Mouse (Mus musculus): ENCODE measurements around the gene Mical2.

Gene Mical2

DNA sequence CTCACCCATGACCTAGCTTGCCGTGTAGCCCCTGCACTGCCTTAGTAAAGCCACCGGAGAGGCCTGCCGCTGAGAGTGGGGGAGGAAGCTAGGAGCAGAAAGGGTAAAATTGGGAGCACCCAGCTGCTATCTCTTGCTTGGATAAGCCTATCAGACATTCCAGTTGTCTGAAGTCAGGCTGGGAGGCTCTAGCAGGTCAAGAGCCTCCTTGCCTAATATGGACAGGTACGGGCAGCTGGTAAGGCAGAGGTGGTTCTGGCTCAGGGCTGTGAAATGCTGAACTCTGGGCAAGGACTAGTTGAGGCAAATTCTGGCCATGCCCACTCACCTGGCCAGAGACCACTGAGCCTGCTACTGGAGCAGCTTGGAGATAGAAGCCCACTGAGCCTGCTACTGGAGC lies 51.2 kb downstream of the Mical2 start:
- DNase-seq (ENCODE audit: low spot score), result peak; percentile 31

DNA sequence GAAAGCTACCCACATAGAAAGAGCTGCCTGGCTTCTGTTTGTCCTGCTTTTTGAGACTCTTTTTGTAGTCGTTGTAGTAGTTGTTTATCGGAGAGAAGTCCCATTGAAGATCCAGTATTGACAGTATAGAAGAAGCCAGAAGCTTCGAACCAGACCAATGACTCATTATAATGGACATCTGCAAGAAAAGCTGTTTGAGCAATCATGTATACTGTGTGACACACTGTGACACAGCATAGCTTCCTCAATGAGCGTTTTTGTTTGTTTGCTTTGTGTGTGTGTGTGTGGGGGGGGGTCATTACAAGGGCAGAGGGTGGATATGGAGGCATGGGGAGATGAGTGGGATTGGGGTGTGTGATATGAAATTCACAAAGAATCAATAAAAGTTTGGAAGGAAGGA lies 53.0 kb downstream of the Mical2 start:
- no peak for DNase-seq (ENCODE audit: low spot score)

DNA sequence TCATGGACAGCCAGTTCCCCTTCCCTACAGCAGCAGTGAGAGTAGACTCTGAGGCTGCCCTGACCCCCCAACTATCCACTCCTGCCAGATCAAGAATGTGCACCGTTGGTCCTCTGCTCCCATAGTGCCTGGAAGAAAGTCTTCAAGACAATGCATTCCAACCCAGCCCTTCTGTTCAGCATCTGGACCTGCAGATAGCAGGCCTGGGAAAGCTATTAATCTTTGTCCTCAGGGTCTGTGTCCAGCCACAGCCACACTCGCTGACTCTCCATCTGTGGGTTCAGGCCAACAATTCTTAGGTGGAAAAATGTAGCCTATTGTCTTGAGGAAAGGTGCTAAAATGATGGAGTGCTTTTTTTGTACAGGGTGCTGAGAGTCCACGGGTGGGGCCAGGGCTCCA lies 54.8 kb downstream of the Mical2 start:
- DNase-seq (ENCODE audit: low spot score), result no peak

DNA sequence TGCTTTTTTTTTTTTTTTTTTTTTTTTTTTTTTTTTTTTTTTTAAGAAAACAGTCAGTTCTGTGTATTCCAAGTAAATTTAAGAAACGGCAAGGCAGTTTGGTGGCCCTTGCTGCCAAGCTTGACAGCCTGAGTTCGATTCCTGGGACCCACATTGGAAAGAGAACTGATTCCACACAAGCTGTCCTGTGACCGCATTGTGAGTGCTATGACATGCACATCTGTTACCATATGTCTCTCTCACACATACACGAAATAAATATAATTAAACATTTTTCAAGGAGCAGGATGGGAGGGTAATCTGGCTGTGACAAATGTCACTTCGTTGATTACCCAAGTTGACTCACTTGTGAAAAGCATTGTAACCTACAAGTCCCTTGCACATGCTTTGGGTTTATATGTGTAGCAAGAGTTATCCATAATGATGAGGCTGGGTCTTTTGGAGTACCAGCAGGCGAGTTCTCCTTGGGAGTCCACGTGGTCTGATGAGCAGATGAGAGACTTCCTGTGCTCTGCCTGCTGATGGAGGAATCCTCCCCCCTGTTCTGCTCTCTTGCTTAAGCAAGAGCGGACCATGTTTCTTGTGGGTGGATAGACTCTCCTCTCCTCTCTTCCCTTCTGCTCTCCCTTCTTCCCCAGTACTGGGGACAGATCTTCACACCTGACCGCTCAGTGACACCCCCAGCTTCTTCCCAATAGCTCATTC lies 58.1 kb downstream of the Mical2 start:
- no peak for DNase-seq (ENCODE audit: low spot score)

DNA sequence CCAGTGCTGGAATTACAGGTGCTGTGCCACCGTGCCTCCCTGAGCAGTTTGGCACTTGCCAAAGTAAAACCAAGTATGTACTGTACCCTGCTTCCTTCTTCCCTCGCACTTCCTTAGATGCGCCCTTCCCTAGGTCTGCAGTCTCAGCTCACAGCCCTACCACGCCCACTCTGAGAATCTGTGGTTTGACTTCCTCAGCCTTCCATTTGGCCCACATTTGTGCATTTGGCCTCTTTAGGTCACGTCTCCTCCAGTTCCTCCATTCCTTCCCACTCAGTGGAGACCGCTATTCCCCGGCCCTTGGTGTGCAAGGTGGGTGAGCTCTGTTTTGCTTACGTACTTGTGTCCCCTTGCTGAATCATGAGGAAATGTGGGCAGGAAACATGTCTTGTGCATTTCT lies 59.9 kb downstream of the Mical2 start:
- no peak for DNase-seq (ENCODE audit: low spot score)

DNA sequence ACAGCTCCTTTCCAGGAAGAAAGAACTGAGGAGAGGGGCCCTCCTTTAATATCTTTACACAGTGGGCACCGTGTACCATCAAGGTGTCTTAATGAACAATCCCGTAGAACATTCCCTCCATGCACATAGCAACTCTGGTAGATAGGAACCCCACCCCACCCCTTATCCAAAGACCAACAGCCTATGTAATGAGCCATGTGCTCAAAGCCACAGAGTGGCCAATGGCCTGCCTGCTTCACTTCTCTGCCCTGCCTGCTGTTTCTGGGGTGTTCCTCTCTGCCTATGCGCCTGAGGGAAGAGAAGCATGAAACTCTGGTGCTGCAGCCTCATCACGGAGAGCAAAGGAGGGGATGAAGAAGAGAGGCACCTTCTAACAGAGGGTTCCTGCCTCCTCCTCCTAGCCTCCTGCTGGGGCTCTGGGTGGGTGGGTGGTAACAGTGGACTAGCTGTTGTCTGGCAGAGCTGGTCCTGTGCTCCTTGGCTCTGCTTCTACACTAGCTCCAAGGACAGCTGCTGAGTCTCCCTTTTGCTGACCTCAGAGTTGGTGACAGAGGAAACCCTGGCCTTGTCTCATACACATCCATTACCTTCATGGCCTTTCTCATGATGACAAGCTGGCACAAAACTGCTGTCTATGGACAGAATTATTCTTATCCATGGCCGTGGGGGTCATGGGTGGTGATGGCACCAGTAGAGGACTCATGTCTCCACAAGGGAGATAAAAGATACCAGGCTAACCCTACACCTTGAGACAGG lies 62.9 kb downstream of the Mical2 start:
- no peak for DNase-seq (ENCODE audit: low spot score)

DNA sequence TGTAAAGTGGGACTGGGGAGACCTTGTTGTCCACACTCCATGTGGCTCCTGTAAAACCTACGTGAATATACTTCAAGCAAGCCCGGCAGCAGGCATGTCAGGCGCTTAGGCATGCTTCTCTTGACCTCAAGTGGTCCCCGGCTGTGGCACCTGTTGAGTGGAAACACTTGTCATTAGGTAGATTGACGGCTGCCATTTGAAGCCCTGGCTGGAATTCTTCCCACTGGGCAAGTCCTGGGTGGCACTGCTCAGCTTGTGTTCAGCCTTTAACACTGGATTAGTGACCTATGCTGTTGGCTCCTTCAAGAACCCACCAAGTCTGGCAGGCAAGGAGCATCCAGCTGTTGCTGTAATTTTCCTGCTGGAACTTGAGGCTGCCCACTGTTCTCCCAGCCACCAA lies 63.9 kb downstream of the Mical2 start:
- no peak for DNase-seq (ENCODE audit: low spot score)

DNA sequence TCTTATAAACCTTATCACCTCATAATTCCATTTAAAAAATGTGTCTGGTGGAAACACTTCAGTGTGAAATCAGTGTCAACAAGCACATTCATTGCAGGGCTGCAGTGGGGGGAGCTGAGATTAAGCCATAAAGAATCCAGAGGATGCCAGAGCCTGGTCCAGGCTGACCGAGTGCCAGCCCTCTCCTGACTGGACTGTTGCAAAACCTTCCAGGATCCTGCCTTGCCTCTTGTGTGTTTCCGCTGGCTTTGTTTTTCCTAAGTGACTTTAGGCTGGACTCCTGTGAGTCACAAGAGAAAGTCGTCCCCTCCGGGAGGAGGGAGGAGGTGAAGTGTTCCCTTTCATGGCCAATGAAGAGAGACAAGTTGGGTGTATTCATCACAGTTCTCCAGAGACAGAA lies 64.3 kb downstream of the Mical2 start:
- no peak for DNase-seq (ENCODE audit: low spot score)

DNA sequence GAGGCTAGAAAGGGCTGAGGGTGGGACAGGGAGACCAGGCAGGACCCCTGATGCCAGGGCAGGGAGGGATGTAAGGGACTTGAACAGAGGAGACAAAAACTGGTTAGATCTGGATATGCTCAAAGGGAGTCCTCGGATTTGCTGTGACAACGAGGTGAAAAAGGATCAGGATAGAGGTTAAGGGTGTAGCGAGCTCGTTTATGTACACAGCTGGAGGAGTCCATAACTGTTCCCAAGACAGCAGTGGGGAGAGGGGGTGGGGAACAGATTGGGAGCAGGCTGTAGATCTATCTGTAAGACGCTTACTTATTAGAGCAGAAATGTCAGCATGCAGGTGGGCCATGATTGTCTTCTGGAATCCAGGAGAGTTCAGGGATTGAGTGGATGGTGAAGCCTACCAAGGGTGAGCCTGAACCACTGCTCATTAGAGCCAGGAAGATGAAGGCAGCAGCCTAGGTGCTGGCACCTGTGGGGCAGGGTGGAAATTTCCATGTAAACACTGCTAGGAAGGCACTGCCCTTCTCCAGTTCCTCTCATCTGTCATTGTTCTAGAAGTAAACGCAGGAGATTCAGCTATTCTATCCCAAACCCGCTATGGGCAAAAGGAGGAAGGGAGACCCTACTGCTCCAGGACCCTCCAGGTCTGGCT lies 67.9 kb downstream of the Mical2 start:
- no peak for DNase-seq (ENCODE audit: low spot score)

DNA sequence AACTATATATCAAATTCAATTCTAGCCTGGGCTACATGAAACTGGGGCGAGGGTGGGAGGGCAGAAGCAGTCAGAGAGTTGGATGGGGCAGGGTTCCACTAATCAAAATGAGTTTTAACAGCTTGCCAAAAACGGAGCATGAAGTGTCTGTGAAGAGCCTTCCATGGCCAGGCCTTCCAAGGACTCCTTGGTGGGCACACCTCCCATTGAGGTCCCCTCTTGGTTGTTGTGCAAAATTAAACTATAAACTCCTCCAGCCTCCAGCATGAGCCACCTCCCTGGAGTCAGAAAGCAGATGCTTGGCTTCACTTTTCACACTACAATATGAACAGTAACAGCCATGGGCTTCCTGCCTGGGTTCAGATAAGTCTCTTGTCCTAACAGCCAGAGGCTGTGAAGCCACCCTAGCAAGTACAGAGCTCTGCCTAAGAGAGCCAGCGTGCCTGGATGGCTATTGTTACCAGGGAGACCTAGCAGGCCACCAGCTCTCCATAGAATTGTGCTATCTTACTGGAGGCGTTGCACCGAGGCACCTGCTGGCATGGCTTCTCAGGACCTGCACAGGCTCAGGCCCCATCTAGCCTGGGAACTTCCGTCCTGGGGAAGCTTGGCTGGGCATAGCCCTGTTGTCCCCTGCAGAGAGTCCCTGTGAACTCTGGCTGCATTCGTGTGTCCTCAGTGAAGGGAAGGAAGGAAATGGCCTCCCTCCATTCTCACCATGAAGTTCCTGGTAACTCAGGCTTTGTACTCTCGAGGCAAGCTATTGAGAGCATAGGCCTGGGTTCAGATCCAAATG lies 70.0 kb downstream of the Mical2 start:
- DNase-seq (ENCODE audit: low spot score), result no peak

DNA sequence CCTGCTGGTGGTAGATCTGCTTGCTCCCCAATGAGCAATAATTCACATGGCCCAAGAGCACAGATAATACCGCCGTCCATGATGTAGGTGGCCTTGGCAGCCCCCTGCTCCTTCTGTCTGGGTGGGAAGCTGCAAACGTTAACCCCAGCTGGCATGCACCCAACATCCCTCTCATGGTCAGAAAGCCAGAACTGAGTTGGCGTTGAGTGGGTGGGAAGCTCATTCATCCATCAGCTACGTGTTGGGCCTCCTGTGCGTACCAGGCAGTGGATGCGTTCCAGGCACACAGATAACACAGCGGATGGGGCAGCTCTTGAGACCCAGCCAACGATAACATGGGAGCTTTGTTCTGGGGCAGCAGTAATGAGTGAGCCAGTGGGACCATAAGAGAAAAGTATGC lies 72.4 kb downstream of the Mical2 start:
- peak; percentile 79 for DNase-seq (ENCODE audit: low spot score)

DNA sequence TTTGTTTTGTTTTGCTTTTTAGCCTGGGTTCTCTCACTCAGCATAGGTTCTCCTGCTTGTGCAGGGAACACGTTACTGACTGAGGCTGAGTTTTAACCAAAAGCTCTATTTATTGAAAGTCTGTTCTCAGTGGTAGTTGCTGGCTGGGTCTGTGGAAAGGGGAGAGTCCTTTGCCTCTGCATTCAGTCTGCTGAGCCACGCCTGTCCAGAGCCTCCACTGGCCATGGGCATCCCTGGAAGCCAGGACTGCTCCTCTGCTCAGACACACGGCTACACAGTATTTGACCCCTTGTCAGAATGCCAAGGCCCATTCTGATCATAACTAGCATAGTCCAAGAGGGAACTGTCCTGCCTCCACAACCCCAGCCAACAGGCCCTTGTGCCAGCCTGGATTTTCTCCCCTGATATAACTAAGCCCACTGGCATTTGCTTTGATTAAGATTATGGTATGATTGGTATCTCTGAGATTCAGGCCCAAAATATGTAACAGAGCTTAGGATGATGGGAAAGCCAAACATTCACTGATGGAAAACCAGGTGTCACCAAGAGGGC lies 73.3 kb downstream of the Mical2 start:
- DNase-seq (ENCODE audit: low spot score), result no peak

DNA sequence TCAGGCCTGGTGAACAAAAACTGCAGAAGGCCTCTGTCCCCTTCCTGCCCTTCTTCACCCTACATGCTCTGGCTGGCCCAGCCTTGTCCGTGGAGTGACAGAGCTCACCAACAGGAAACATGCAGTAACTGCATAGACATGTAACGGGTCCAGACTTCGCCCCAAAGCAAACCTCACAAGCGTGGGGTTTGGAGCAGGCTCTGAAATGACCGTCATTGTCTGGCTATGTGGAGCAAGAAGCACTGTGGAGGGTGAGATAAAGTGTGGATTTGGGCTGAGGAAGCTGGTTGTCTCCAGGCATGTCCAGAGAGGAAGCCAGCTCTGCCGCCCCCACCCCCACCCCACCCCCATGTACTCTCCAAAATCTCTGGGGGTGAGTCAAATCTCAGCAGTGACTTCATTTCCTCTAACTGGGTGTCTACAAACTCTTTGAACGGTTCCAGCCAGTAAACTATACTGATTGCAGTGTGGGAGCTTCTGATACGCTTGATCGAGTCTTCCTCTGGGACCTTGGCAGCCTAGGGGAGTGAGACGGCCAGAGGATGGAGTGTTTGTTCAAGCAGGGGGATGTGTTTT lies 74.0 kb downstream of the Mical2 start:
- no peak for DNase-seq (ENCODE audit: low spot score)

DNA sequence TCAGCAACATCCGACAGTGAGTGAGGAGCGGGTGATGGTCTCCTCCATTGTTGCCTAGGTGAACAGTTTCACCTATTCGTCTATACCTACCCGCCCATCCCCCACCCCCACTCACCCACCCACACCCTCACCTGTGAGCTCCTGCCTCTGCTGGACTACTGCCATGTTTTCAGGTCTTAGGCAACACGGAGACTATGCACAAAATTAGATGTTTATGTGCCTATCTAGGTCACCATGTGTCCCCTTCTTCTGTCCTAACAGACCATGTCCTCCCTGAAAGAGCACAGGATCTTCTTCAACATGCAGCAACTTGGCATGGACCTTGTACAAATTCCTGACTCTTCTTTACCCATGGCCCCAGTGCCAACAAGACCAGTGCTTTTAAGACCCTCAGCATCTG lies 74.5 kb downstream of the Mical2 start:
- DNase-seq (ENCODE audit: low spot score), result no peak

DNA sequence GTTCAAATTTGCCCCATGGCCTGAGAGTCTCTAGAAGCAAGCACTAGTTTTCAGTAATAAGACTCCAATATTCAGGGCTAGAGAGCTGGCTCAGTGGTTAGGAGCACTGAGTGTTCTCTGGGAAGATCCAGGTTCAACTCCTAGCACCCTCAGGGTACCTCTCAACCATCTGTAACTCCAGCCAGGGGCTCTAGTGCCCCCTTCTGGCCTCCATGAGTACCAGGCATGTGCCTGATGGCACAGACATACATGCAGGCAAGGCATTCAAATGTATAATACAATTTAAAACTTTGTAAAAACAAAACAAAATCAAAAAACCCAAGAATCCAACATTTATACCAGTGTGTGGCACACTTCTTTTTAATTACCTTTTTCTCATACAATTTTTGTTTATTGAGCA lies 75.4 kb downstream of the Mical2 start:
- DNase-seq (ENCODE audit: low spot score), result no peak

DNA sequence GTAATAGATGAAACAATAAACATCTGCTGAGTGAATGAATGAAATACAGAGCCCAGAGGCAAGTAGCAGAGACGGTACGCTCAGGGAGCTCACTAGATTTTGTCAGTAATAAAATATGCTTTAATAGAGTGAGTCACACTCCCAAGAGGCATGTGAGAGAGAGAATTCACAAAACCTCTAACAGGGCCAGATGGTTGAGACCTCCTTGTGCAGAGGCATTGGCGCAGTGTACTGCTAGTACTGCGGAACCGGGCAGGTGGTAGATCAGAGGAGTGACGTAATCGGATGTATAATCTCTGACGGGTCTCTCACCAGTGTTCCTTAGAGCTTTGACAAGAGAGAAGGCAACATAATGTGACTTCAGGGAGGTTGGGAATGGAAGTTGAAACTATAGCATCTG lies 78.7 kb downstream of the Mical2 start:
- DNase-seq (ENCODE audit: low spot score), result no peak

DNA sequence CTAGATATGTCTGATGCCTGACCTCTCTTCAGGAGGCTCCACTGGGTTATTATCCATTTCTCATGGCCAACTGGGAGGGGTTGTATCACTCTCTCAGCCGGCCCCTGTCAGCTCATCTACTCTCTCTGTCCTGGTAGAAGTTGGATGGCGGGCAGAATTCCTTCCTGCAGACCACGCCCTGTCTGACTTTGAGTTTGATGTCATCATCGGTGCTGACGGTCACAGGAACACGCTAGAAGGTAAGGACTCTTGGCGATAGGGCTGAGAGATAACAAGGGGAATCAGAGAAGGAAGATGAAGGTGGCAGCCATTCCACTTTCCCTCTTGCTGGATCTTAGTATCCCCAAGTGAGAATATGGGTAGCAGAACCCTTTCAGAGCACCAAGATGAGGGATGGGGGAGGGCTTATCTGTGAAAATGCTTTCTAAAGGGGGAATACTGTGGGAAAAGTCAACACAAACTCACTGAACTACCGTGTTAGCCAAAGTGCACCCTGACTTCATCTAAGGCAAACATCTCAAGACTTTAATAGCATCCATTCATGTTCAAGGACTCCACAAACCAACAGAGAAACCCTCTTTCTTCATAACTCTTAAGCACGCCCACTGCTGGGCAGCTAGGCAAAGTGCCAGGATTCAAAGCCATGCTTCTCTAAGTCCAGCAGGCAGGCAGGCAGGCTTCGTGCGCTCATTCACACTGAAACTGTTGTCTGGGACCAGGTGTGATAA lies 83.8 kb downstream of the Mical2 start:
- no peak for DNase-seq (ENCODE audit: low spot score)

DNA sequence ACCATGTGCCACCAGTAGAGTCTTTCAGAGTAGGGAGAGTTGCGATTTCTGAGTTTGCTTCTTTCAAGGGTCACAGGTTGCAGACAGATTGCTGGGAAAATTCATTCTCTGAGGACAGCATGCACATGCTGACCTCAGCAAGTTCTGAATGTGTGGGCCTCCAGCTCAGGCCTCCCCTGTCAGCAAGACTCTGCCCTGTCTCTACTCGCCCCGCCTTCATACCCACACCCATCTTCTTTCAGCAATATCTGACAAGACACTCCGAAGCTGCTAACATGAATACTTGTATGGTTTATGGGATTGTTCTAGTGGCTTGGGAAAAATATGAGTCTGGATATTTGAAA lies 84.3 kb downstream of the Mical2 start:
- DNase-seq (ENCODE audit: low spot score), result no peak

DNA sequence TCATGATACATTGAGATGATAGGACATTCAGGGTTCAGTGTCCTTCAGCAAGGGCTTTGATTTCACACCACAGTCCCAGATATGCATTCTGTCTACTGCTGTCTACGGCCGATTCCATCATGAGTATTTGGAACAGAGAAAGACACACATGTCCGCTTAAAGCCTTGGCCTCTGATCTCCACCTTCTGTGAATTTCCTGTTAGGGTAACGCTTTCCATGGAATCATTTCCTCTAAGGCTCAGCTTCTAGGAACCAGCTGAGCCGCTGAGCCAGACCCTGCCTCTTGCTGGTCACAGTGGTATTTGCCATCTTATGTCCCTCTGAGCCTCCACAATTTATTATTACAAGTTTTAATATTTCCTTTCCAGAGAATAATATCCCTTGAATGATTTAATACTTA lies 87.6 kb downstream of the Mical2 start:
- no peak for DNase-seq (ENCODE audit: low spot score)

DNA sequence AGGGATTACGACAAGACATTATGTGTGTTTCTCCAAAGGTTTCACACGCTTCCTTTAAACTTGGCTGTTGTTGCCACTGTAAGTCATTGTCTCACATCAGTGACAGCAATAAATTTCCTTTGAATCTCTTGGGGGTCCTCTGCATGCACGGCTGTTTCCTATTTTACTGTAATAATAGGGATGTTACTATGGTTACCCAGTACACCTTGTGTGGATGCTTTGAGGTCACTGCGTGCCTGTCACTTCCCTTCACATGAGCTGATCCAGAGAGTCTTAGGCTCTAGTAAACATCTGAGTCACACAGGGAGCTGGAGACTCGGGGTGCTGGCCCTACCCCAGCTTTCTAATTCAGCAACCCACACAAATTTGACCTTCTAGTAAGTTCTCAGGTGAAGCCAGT lies 88.0 kb downstream of the Mical2 start:
- no peak for DNase-seq (ENCODE audit: low spot score)

DNA sequence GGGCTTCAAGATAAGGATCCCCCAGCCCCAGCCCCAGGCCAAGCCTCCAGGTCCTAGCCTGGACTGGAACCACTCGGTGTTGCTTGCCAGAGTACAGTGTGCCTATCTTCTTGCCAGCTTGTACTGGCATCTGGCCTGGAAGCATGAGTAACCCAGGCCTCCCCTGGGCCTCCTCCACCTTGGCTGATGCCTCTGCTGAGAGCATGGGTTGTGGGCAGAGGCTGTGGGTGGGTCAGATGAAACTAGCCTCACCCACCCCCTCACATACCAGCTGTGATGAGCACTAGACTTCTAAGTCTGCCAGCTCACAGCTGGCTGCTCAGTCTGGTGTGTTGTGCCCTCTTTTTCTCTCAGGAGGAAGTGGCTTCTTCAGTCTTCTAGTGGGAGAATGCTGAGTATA lies 90.6 kb downstream of the Mical2 start:
- peak; percentile 75 for DNase-seq (ENCODE audit: low spot score)

Data from ovary, adult 18-20 months (tissue).